Mouse (Mus musculus) layer of hippocampus, adult 2 months (tissue): ENCODE results near the gene Myom1. TPM values are rescaled to one million over a fixed set of nuclear protein-coding genes. Genes with fewer than 3 reads are reported as not detected.
A peak's percentile ranks its signal among the peaks of the same experiment; 100 is the strongest.

Experiments
- DNase-seq, 2 experiments: peaks; one replicate each; pipeline ENCODE4 v3.0.0; 2022; ENCODE audit warnings: low spot score in 2 of 2
- H3K27ac ChIP-seq: fragments of 200-600 bp; 2 replicates; pipeline ENCODE4 v1.8.1; 2022
- H3K4me3 ChIP-seq: fragments of 200-600 bp; 2 replicates; pipeline ENCODE4 v1.8.1; 2022; ENCODE audit warnings: mild to moderate bottlenecking
- CTCF ChIP-seq: fragments of 200-600 bp; conservative IDR thresholded peaks from 2 replicates; pipeline ENCODE4 v1.8.1; 2022; ENCODE audit warnings: antibody characterized with exemption, mild to moderate bottlenecking, moderate library complexity
- total RNA-seq, 2 experiments: library from RNA; stranded (reverse); gene quantifications; 2 replicates each; pipeline ENCODE4 v1.2.3; 2021

The Myom1 gene
- total RNA-seq, 2 experiments from 2014 or later = 2.2 to 2.8 TPM

- TF ChIP-seq CTCF = no peak
- H3K27ac ChIP-seq = no peak overlapping the region
- no peak overlapping the region for H3K4me3 ChIP-seq
- DNase-seq = no peak
Measured at GRCm38 (mm10) chr17:71059213-71059612, 56.8 kb downstream of the Myom1 start.

GRCm38 (mm10) chr17:71062049-71062560 lies 59.7 kb downstream of the Myom1 start:
- Histone ChIP-seq H3K27ac (no peak overlapping the region), H3K4me3 (no peak overlapping the region)
- DNase-seq = no peak
- TF ChIP-seq CTCF = no peak

DNA sequence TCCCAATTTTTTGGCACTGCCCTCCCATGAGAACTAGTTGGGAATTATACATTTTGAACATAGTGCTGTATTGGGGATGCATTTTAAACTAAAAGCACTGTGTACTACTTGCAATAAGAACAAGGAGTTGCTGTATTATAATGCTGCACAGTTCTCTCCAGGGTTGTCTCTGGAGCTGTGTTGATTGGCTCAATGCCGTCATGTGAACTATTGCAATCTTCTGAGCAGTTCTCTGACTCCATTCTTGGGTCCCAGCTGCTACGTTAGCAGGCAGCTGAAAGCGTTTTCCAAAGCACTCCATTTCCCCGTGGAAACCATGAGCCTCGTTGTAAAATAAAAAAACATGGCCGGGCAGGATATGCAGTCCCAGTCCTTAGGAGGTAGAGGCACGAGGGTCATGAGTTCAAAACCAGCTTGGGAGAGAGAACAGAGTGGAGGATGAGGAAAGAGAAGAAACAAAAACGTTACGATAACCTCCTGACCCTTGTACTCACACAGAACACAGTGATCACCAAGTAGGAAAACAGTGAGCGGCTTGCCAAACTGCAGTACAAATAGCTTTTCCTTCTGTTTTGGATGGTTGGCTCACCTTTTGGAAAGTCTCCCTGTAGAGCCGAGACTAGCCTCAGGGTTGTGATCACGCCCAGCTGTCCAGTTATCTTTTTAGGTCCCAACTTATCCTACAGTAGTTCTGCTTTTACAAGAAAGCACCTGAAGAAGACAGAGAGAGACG lies 60.6 kb downstream of the Myom1 start:
- Histone ChIP-seq H3K27ac (no peak overlapping the region), H3K4me3 (no peak overlapping the region)
- TF ChIP-seq CTCF = no peak
- no peak for DNase-seq

DNA sequence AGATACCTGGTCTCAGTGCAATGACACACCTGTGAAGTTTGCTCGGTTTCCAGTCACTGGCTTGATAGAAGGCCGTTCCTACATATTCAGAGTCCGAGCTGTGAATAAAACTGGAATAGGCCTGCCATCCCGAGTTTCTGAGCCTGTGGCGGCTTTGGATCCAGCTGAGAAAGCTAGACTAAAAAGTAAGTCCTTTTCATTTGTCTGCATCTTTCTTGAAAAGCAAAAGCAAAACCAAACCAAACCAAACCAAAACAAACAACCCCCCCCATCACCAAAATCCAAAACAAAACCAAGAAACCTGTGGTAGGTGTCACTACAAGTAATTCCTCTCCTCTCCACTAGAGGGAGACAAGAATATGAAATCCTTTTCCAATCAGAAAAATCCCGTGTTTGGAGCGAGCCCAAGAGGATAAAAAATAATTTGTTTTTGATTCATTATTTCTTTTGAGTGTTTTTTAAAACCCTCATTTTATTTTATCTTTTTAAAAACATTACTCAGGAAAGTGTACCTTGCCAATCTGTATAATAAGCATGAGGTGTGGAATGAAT lies 62.1 kb downstream of the Myom1 start:
- DNase-seq = peak in 1 of 2 experiments; percentile 24
- Histone ChIP-seq H3K4me3 (peak overlapping the region; percentile 38; the same call in 1 of the 2 replicates), H3K27ac (no peak overlapping the region)
- peak; percentile 91 for TF ChIP-seq CTCF

DNA sequence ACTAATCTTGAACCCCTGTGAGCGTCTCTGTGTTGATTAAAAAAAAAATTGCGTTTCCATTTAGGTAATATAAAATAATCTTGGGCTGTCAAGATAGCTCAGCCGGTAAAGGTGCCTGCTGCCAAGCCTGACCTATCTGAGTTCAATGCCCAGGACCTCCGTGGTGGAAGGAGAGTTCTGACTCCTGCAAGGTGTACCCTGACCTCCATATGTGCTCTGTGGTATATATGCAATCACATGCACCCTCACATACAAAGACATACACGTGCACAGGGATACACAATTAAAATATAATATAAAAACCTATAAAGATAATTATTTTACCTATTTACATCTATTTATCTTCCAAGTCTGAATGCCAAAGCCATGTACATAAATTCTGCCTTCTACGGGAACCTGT lies 62.7 kb downstream of the Myom1 start:
- Histone ChIP-seq H3K27ac (no peak overlapping the region), H3K4me3 (no peak overlapping the region)
- no peak for TF ChIP-seq CTCF
- no peak for DNase-seq

DNA sequence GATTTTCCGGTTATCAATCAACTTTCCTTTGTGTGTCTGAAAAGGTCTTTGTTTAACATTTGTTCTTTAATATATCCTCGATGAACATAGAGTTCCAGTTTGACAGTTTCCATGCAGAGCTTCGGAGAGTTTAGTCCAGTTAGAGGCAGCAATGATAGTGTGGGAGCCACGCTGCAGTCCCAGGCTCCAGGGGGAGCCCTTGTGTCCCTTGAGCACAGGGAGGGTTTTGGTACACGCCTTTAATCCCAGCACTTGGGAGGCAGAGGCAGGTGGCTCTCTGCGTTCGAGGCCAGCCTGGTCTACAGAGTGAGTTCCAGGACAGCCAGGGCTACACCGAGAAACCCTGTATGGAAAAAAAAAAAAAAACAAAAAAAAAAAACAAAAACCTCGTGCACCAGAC lies 66.7 kb downstream of the Myom1 start:
- TF ChIP-seq CTCF = peak; percentile 48
- no peak for DNase-seq
- H3K27ac ChIP-seq = no peak overlapping the region
- H3K4me3 ChIP-seq = no peak overlapping the region

DNA sequence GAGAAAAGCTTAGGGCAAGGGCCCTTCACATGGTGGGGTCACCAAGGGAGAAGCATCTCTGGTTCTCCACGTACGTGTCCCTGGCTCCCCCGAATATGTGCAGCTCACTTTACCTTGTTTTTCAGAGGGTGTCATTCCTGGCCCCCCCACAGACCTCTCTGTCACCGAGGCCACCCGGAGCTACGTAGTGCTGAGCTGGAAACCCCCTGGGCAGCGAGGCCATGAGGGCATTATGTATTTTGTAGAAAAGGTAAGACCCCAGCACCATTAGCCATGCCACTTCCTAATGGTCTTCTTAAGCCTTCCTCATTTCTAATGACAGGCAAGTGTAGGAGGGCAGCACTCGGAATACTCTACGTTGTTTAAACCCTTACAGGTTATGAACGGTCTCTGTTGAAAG lies 69.5 kb downstream of the Myom1 start:
- Histone ChIP-seq H3K27ac (no peak overlapping the region), H3K4me3 (no peak overlapping the region)
- no peak for TF ChIP-seq CTCF
- DNase-seq = no peak

DNA sequence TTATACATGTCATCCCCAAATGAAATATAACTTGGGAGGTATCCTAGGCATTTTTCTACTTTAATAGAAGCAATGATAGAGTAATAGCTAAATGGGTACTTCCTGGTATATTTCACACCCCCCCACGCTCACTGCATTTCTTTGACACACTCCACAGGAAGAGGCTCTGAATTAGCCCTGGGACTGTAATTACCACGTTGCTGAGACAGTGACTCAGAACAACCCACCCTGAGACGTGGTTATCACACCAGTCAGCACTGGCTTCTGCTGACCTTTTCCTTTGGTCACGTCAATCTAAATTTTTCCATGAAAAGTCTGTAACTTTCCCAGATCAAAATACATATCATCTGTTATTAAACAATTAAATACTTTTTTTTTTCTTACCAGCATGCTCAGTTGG lies 72.0 kb downstream of the Myom1 start:
- TF ChIP-seq CTCF = no peak
- DNase-seq = no peak
- Histone ChIP-seq H3K4me3 (no peak overlapping the region), H3K27ac (no peak overlapping the region)

DNA sequence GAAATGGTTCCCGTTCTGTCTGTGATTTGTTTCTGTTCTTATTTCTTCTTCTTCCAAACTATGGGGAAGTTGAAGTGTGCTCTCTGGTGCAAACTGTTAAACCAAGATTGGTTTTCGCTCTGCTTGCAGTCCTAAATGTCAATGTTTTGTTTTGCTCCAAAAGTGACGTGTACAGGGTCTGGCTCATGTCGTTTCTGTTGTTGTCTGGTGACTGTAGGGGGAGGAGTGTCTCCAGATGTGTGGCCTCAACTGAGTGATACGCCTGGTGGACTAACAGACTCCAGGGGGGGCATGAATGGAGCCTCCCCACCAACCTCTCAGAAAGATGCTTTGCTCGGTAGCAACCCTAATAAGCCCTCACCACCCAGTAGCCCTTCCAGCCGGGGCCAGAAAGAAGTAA lies 79.6 kb downstream of the Myom1 start:
- H3K27ac ChIP-seq = no peak overlapping the region
- H3K4me3 ChIP-seq = no peak overlapping the region
- TF ChIP-seq CTCF = no peak
- DNase-seq = no peak

GRCm38 (mm10) chr17:71086969-71087368 lies 84.5 kb downstream of the Myom1 start:
- TF ChIP-seq CTCF = peak; percentile 40; the same call in 1 of the 2 replicates
- no peak for DNase-seq
- H3K4me3 ChIP-seq = no peak overlapping the region
- no peak overlapping the region for H3K27ac ChIP-seq

DNA sequence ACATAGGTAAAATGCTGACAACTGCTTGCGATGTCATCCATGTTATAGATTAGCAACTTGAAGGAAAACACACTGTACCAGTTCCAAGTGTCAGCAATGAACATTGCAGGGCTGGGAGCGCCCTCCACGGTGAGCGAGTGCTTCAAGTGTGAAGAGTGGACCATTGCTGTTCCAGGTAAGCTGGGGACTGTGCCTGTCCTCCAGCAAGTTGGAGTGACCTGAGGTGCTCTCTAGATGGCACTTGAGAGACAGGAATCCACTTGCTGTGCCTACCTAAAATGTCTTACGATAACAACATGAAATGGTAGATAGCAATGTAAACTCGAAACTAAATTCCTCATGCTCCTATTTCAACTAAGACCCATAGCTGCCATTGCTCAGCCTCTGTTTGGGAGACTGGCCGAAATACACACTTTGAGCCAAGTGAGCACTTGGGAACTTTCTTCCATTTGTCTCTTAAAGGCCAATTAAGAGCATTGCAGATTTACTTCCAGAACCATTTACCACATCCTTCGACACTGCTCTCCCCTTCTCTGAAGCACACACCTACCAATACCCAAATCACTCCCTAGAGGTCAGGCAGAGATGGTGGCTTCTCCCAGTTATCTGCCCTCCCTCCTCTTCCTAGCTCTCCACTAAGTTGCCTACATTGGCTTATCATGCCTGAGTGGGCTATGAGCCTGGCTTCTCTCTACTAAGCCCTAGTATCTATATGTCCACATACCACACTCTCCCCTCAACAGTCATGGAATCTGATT lies 85.1 kb downstream of the Myom1 start:
- peak; percentile 49 for TF ChIP-seq CTCF
- no peak overlapping the region for H3K27ac ChIP-seq
- DNase-seq = no peak
- H3K4me3 ChIP-seq = no peak overlapping the region

GRCm38 (mm10) chr17:71088154-71088521 lies 85.7 kb downstream of the Myom1 start:
- no peak for TF ChIP-seq CTCF
- Histone ChIP-seq H3K4me3 (no peak overlapping the region), H3K27ac (no peak overlapping the region)
- no peak for DNase-seq

DNA sequence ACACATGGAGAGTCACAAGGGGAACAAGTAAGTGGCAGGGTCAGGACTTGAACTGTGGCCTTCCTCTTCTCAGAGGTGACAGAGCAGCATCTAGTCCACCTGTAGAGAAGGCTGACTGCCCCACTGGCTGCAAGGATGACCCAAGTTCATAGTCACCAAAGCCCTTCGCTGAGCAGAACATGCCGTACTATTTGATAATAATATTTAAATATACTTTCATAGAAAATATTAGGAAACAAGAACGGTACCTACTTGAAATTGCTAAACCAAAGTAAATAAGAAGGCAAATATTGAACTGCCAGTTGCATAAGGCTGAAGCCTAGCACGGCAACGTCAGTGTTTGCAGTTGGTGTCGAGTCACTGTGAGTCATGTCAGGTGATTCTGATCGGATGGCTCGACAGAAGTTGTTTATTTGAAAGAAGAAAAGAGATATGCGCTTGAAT lies 86.6 kb downstream of the Myom1 start:
- no peak for DNase-seq
- no peak for TF ChIP-seq CTCF
- Histone ChIP-seq H3K27ac (no peak overlapping the region), H3K4me3 (no peak overlapping the region)
